ENCODE assay signal across 8 mouse cellular contexts in genomic region chr15:93594296-93594887, GRCm38 (mm10). TPM values are rescaled to one million over a fixed set of nuclear protein-coding genes. Genes with fewer than 3 reads are reported as not detected.
DNase-seq lines count a peak whose midpoint lies in the region; ATAC-seq and TF ChIP-seq lines count a peak whose summit lies in the region.

No protein-coding gene starts in this region.

- no peak overlapping the region for H3K27ac ChIP-seq in forebrain, embryonic 16.5 days (ENCODE audit: low read length)
- no peak overlapping the region for H3K27ac ChIP-seq in stomach, embryonic 14.5 days (ENCODE audit: low read length)

- H3K9me3 ChIP-seq in erythroblast, embryonic 14.5 days (ENCODE audit: control insufficient read depth, low read length) = no peaks in the 10 kb centered on the region
- no peaks in the 10 kb centered on the region for H3K9me3 ChIP-seq in E14TG2a.4 (ENCODE audit: low read length)
- H3K9me3 ChIP-seq in forebrain, embryonic 16.5 days (ENCODE audit: control insufficient read depth, low read length) = no peaks in the 10 kb centered on the region
- no peaks in the 10 kb centered on the region for H3K9me3 ChIP-seq in stomach, embryonic 14.5 days (ENCODE audit: control insufficient read depth, low read depth, low read length)

- no peak for ATAC-seq in erythroblast, adult 5-6 weeks (replicated peaks; ENCODE audit: low FRiP score, poor library complexity, severe bottlenecking)
- ATAC-seq in forebrain, embryonic 16.5 days = no peak
- no peak for ATAC-seq in stomach, embryonic 14.5 days (ENCODE audit: insufficient number of reproducible peaks, insufficient read depth, low FRiP score, low read depth)

- no peaks in the 10 kb centered on the region for H3K36me3 ChIP-seq in erythroblast, embryonic 14.5 days (ENCODE audit: control insufficient read depth)
- H3K36me3 ChIP-seq in E14TG2a.4 (ENCODE audit: insufficient read depth, low read length) = no peaks in the 10 kb centered on the region
- no peaks in the 10 kb centered on the region for H3K36me3 ChIP-seq in forebrain, embryonic 16.5 days (ENCODE audit: control insufficient read depth, insufficient read depth)
- H3K36me3 ChIP-seq in stomach, embryonic 14.5 days (ENCODE audit: control insufficient read depth, insufficient read depth, low read length) = no peaks in the 10 kb centered on the region

- H3K9ac ChIP-seq in forebrain, embryonic 16.5 days (replicated peaks; ENCODE audit: low read depth, low read length) = peak overlapping the region; percentile 15; the same call in 1 of the 2 replicates
- H3K9ac ChIP-seq in stomach, embryonic 14.5 days (replicated peaks; ENCODE audit: low read depth, low read length) = no peak overlapping the region

- H3K4me1 ChIP-seq in erythroblast, embryonic 14.5 days (ENCODE audit: control insufficient read depth) = peaks cover 49% of the 10 kb centered on the region
- peaks cover 19% of the 10 kb centered on the region for H3K4me1 ChIP-seq in E14TG2a.4 (replicated peaks; ENCODE audit: low read depth, low read length)
- peaks cover 21% of the 10 kb centered on the region for H3K4me1 ChIP-seq in forebrain, embryonic 16.5 days (replicated peaks; ENCODE audit: control insufficient read depth, insufficient read depth, low read length)
- H3K4me1 ChIP-seq in stomach, embryonic 14.5 days (ENCODE audit: control insufficient read depth, insufficient read depth, low read length) = peaks cover 25% of the 10 kb centered on the region

- H3K27me3 ChIP-seq in erythroblast, embryonic 14.5 days (ENCODE audit: control insufficient read depth) = peaks cover 21% of the 10 kb centered on the region
- H3K27me3 ChIP-seq in E14TG2a.4 (ENCODE audit: insufficient read depth, low read length) = peaks cover 77% of the 10 kb centered on the region
- H3K27me3 ChIP-seq in forebrain, embryonic 16.5 days (replicated peaks; ENCODE audit: control insufficient read depth, insufficient read depth, low read length) = peaks cover 2% of the 10 kb centered on the region; the same call in 1 of the 2 replicates
- no peaks in the 10 kb centered on the region for H3K27me3 ChIP-seq in stomach, embryonic 14.5 days (ENCODE audit: control insufficient read depth, insufficient read depth, low read length)

- DNase-seq in liver = peak; percentile 26
- DNase-seq in adrenal gland, postnatal 25 days = no peak
- DNase-seq in cerebellum, adult 8-10 months = no peak

- no peak for TF ChIP-seq CTCF in E14TG2a.4 (conservative IDR thresholded peaks at IDR 0.05; ENCODE audit: low read length)

- peak overlapping the region; percentile 98 for H3K4me2 ChIP-seq in forebrain, embryonic 16.5 days (ENCODE audit: low read length)
- peak overlapping the region; percentile 63 for H3K4me2 ChIP-seq in stomach, embryonic 14.5 days (replicated peaks; ENCODE audit: low read depth, low read length)

- peak overlapping the region; percentile 81 for H3K4me3 ChIP-seq in erythroblast, embryonic 14.5 days (replicated peaks)
- H3K4me3 ChIP-seq in E14TG2a.4 (replicated peaks; ENCODE audit: low read length) = 0 out of 2 replicates have a peak overlapping the region, but pooled peaks have one; percentile 85
- peak overlapping the region; percentile 84 for H3K4me3 ChIP-seq in forebrain, embryonic 16.5 days (replicated peaks; ENCODE audit: low read length)
- H3K4me3 ChIP-seq in stomach, embryonic 14.5 days (ENCODE audit: low read depth, low read length) = peak overlapping the region; percentile 91

- WGBS in forebrain, embryonic 16.5 days = 35% methylated on average over 10 of the region's 10 CpGs
- WGBS in stomach, embryonic 14.5 days = 5% methylated on average over 10 of the region's 10 CpGs

RNA-seq across cellular contexts. Expression of gene Prickle1, which starts 1.3 kb away (rescaled TPM):
- 0.02 and 0.03 TPM in 2 replicates for polyA plus RNA-seq in erythroblast, embryonic 14.5 days (2012)
- total RNA-seq in erythroblast, adult 5-6 weeks (2015; ENCODE audit: low replicate concordance) = not detected in 2 replicates
- total RNA-seq in erythroblast, adult 5-6 weeks (2017; ENCODE audit: low replicate concordance) = not detected in 2 replicates
- polyA plus RNA-seq in forebrain, embryonic 16.5 days (2015; fragmentation: Nextera tagmentation; extraction: Ambion mirVana) = 20.7 and 24.9 TPM in 2 replicates
- 23.6 and 28.6 TPM in 2 replicates for polyA plus RNA-seq in stomach, embryonic 14.5 days (2014; fragmentation: Nextera tagmentation; extraction: Ambion mirVana)
- 17.0 and 18.2 TPM in 2 replicates for total RNA-seq in adrenal gland, postnatal 25 days (2021)

Comparison
In these comparisons a context has a peak if more than half of its experiments do, and no peak if none do; other contexts are left out.
1. RNA of gene Prickle1, which starts 1.3 kb away (polyA plus RNA-seq): 23.6 to 28.6 TPM in stomach, embryonic 14.5 days and 20.7 to 24.9 TPM in forebrain, embryonic 16.5 days; 0.02 to 0.03 TPM in erythroblast, embryonic 14.5 days; every median in the first group is over 10 times any median in the second.
2. Peak in every context shown above with its lines, with median percentiles within 50 percentile points of each other: H3K4me3 ChIP-seq.